Mouse (Mus musculus) left cerebral cortex, postnatal 4 days (tissue): ENCODE data around the gene Dusp12. TPM values are rescaled to one million over a fixed set of nuclear protein-coding genes. Genes with fewer than 3 reads are reported as not detected.

Experiments used
- DNase-seq: peaks from one replicate; pipeline ENCODE4 v3.0.0-alpha.2; 2022
- intact Hi-C: fragments of 180-260 bp; cut with DNase I; formaldehyde crosslinking; loops from one replicate; pipeline ENCODE4 v1.15.1; 2025
- total RNA-seq, 2 experiments: library from RNA; stranded (reverse); gene quantifications; 2 replicates each; pipeline ENCODE4 v1.2.3; 2021

Gene Dusp12
- 10 to 100 TPM; 24.4 to 24.8 TPM for total RNA-seq

- intact Hi-C loops = no loop called here
- peak; percentile 89 for DNase-seq
These were observed at the start of gene Dusp12, which contains the start of gene Gm26620 for GRCm38 (mm10) chr1:170884978-170885561. TSS of gene Dusp12 (minus strand) at chr1:170885540. TSS of gene Gm26620 (plus strand) at chr1:170885065.

- intact Hi-C loops = no loop called here
- no peak for DNase-seq
These were observed 49.0 kb upstream of the Dusp12 start for GRCm38 (mm10) chr1:170934383-170934782.

- intact Hi-C loops = no loop called here
These were observed 48.6 kb upstream of the Dusp12 start for GRCm38 (mm10) chr1:170933940-170934339.

GRCm38 (mm10) chr1:170933386-170933920 lies 48.1 kb upstream of the Dusp12 start:
- no peak for DNase-seq

More at GRCm38 (mm10) chr1:170933940-170934339, 48.6 kb upstream of the Dusp12 start:
- no peak for DNase-seq

GRCm38 (mm10) chr1:170932043-170932442 lies 46.7 kb upstream of the Dusp12 start:
- intact Hi-C loops = no loop called here
- no peak for DNase-seq

More at GRCm38 (mm10) chr1:170933386-170933920, 48.1 kb upstream of the Dusp12 start:
- intact Hi-C loops = no loop called here

GRCm38 (mm10) chr1:170929245-170929644 lies 43.9 kb upstream of the Dusp12 start:
- DNase-seq = no peak
- intact Hi-C loops = no loop called here

GRCm38 (mm10) chr1:170928467-170928866 lies 43.1 kb upstream of the Dusp12 start:
- DNase-seq = no peak
- intact Hi-C loops = no loop called here

GRCm38 (mm10) chr1:170927378-170927777 lies 42.0 kb upstream of the Dusp12 start, which contains the start of gene Fcrla:
TSS of gene Fcrla (minus strand) at chr1:170927583.
- intact Hi-C loops = no loop called here

GRCm38 (mm10) chr1:170926941-170927340 lies 41.6 kb upstream of the Dusp12 start:
- intact Hi-C loops = no loop called here
- no peak for DNase-seq

More at GRCm38 (mm10) chr1:170927378-170927777, 42.0 kb upstream of the Dusp12 start, which contains the start of gene Fcrla:
- DNase-seq = no peak

- no peak for DNase-seq
- intact Hi-C loops = no loop called here
These were observed 39.1 kb upstream of the Dusp12 start for GRCm38 (mm10) chr1:170924485-170924884.

- intact Hi-C loops = no loop called here
These were observed 34.0 kb upstream of the Dusp12 start for GRCm38 (mm10) chr1:170919308-170919707.

GRCm38 (mm10) chr1:170915657-170916056 lies 30.3 kb upstream of the Dusp12 start:
- no peak for DNase-seq
- intact Hi-C loops = no loop called here

More at GRCm38 (mm10) chr1:170919308-170919707, 34.0 kb upstream of the Dusp12 start:
- no peak for DNase-seq

- no peak for DNase-seq
- intact Hi-C loops = no loop called here
These were observed 27.7 kb upstream of the Dusp12 start, which contains the start of gene Fcrlb for GRCm38 (mm10) chr1:170912891-170913615. TSS of gene Fcrlb (minus strand) at chr1:170912941.

- intact Hi-C loops = no loop called here
- DNase-seq = no peak
These were observed 26.7 kb upstream of the Dusp12 start for GRCm38 (mm10) chr1:170911907-170912660.

- no peak for DNase-seq
- intact Hi-C loops = no loop called here
These were observed 23.0 kb upstream of the Dusp12 start for GRCm38 (mm10) chr1:170908341-170908740.

- peak; percentile 36 for DNase-seq
- intact Hi-C loops = no loop called here
These were observed 22.3 kb upstream of the Dusp12 start for GRCm38 (mm10) chr1:170907456-170908191.

- DNase-seq = no peak
- intact Hi-C loops = no loop called here
These were observed 21.7 kb upstream of the Dusp12 start for GRCm38 (mm10) chr1:170907111-170907455.

- no peak for DNase-seq
- intact Hi-C loops = loop anchor here (5.0 kb wide), 1 partner anchor 129 kb away; no protein-coding TSS in a partner anchor
These were observed 18.1 kb upstream of the Dusp12 start for GRCm38 (mm10) chr1:170903485-170903884.

GRCm38 (mm10) chr1:170901536-170902238 lies 16.3 kb upstream of the Dusp12 start:
- peak; percentile 89 for DNase-seq
- intact Hi-C loops = loop anchor here (2.0 to 5.0 kb wide), 2 partner anchors 91 to 131 kb away; no protein-coding TSS in a partner anchor
